Mouse (Mus musculus): ENCODE results near the gene Dazap1.

Gene Dazap1

GRCm38 (mm10) chr10:80297526-80298133, 36.3 kb downstream of the Dazap1 start:
- no peak for DNase-seq (ENCODE audit: extremely low read depth, low read depth)

GRCm38 (mm10) chr10:80298571-80299281, 37.4 kb downstream of the Dazap1 start:
- no peak for DNase-seq (ENCODE audit: extremely low read depth, low read depth)

- DNase-seq (ENCODE audit: extremely low read depth, low read depth), result no peak
These were observed 38.0 kb downstream of the Dazap1 start for GRCm38 (mm10) chr10:80299301-80299700.

- DNase-seq (ENCODE audit: extremely low read depth, low read depth), result no peak
These were observed 38.5 kb downstream of the Dazap1 start for GRCm38 (mm10) chr10:80299824-80300223.

GRCm38 (mm10) chr10:80300672-80301181, 39.4 kb downstream of the Dazap1 start:
- DNase-seq (ENCODE audit: extremely low read depth, low read depth), result no peak

GRCm38 (mm10) chr10:80301256-80302081, 40.2 kb downstream of the Dazap1 start:
- DNase-seq (ENCODE audit: extremely low read depth, low read depth), result no peak

- DNase-seq (ENCODE audit: extremely low read depth, low read depth), result no peak
These were observed 40.7 kb downstream of the Dazap1 start for GRCm38 (mm10) chr10:80302082-80302355.

- no peak for DNase-seq (ENCODE audit: extremely low read depth, low read depth)
These were observed 41.2 kb downstream of the Dazap1 start for GRCm38 (mm10) chr10:80302471-80302881.

GRCm38 (mm10) chr10:80304458-80304857, 43.2 kb downstream of the Dazap1 start:
- peak; percentile 68 for DNase-seq (ENCODE audit: extremely low read depth, low read depth)

GRCm38 (mm10) chr10:80304862-80305261, 43.6 kb downstream of the Dazap1 start:
- peak; percentile 63 for DNase-seq (ENCODE audit: extremely low read depth, low read depth)

GRCm38 (mm10) chr10:80311560-80311959, 50.3 kb downstream of the Dazap1 start:
- no peak for DNase-seq (ENCODE audit: extremely low read depth, low read depth)

- no peak for DNase-seq (ENCODE audit: extremely low read depth, low read depth)
These were observed 51.6 kb downstream of the Dazap1 start for GRCm38 (mm10) chr10:80312586-80313504.

GRCm38 (mm10) chr10:80313627-80314201, 52.4 kb downstream of the Dazap1 start:
- DNase-seq (ENCODE audit: extremely low read depth, low read depth), result no peak

GRCm38 (mm10) chr10:80314494-80315001, 53.3 kb downstream of the Dazap1 start:
- DNase-seq (ENCODE audit: extremely low read depth, low read depth), result no peak

GRCm38 (mm10) chr10:80315315-80315714, 54.0 kb downstream of the Dazap1 start:
- DNase-seq (ENCODE audit: extremely low read depth, low read depth), result no peak

- no peak for DNase-seq (ENCODE audit: extremely low read depth, low read depth)
These were observed 55.1 kb downstream of the Dazap1 start for GRCm38 (mm10) chr10:80316359-80316781.

- DNase-seq (ENCODE audit: extremely low read depth, low read depth), result no peak
These were observed 55.7 kb downstream of the Dazap1 start for GRCm38 (mm10) chr10:80317011-80317410.

- DNase-seq (ENCODE audit: extremely low read depth, low read depth), result peak; percentile 86
These were observed 59.1 kb downstream of the Dazap1 start, which contains the start of gene 2310011J03Rik for GRCm38 (mm10) chr10:80320340-80320760. Gene 2310011J03Rik, minus strand, starts transcription at chr10:80320537.

GRCm38 (mm10) chr10:80321014-80321669, 59.9 kb downstream of the Dazap1 start:
- no peak for DNase-seq (ENCODE audit: extremely low read depth, low read depth)

Data from MEL-GATA-1-ER (cell line).